Mouse (Mus musculus) cerebellum, postnatal 10 days (tissue): ENCODE data around the gene Themis2.
"Not testable (repeated sequence)": the region's sequence is repeated elsewhere in the genome, so short reads cannot be mapped to it uniquely, and the experiment has no call there.

Source experiments
- DNase-seq, 2 experiments: peaks; one replicate each; pipeline ENCODE4 v3.0.0; 2021; ENCODE audit warnings: mixed read lengths in 2 of 2

Gene Themis2

GRCm38 (mm10) chr4:132798666-132799065 lies 2.5 kb upstream of the Themis2 start:
- not testable (repeated sequence) for DNase-seq

- no peak for DNase-seq
Observed at GRCm38 (mm10) chr4:132798028-132798427, 1.8 kb upstream of the Themis2 start.

GRCm38 (mm10) chr4:132797461-132797860 lies 1.3 kb upstream of the Themis2 start:
- no peak for DNase-seq

- no peak for DNase-seq
Observed at GRCm38 (mm10) chr4:132795171-132795570, 1.0 kb downstream of the Themis2 start.

- no peak for DNase-seq
Observed at GRCm38 (mm10) chr4:132794760-132795159, 1.4 kb downstream of the Themis2 start.

GRCm38 (mm10) chr4:132794028-132794427 lies 2.2 kb downstream of the Themis2 start:
- no peak for DNase-seq

GRCm38 (mm10) chr4:132793322-132794004 lies 2.7 kb downstream of the Themis2 start:
- DNase-seq, result not testable (repeated sequence)

- no peak for DNase-seq
Observed at GRCm38 (mm10) chr4:132789731-132790130, 6.5 kb downstream of the Themis2 start.

- DNase-seq, result no peak
Observed at GRCm38 (mm10) chr4:132785228-132785627, 11.0 kb downstream of the Themis2 start.

GRCm38 (mm10) chr4:132783732-132784131 lies 12.5 kb downstream of the Themis2 start:
- no peak for DNase-seq

GRCm38 (mm10) chr4:132780288-132780687 lies 15.9 kb downstream of the Themis2 start:
- DNase-seq, result no peak

GRCm38 (mm10) chr4:132778562-132779201 lies 17.5 kb downstream of the Themis2 start:
- DNase-seq, result no peak

- peak; percentile 68 to 70 for DNase-seq
Observed at GRCm38 (mm10) chr4:132776764-132777163, 19.4 kb downstream of the Themis2 start.

- no peak for DNase-seq
Observed at GRCm38 (mm10) chr4:132774905-132775304, 21.3 kb downstream of the Themis2 start.

- no peak for DNase-seq
Observed at GRCm38 (mm10) chr4:132771776-132772175, 24.4 kb downstream of the Themis2 start.

- peak; percentile 99 for DNase-seq
Observed at GRCm38 (mm10) chr4:132767914-132768876, 28.0 kb downstream of the Themis2 start, which contains the start of gene Rpa2. Gene Rpa2 (plus strand): TSS chr4:132768332.

GRCm38 (mm10) chr4:132763125-132763524 lies 33.1 kb downstream of the Themis2 start:
- DNase-seq, result not testable (repeated sequence)

GRCm38 (mm10) chr4:132762602-132763001 lies 33.6 kb downstream of the Themis2 start:
- no peak for DNase-seq

GRCm38 (mm10) chr4:132760296-132760695 lies 35.9 kb downstream of the Themis2 start:
- no peak for DNase-seq

- DNase-seq, result no peak
Observed at GRCm38 (mm10) chr4:132757633-132758351, 38.4 kb downstream of the Themis2 start.

GRCm38 (mm10) chr4:132756974-132757373 lies 39.2 kb downstream of the Themis2 start, which contains the start of gene Smpdl3b:
Gene Smpdl3b (minus strand): TSS chr4:132757252.
- peak; percentile 74 to 81 for DNase-seq

GRCm38 (mm10) chr4:132752992-132753391 lies 43.2 kb downstream of the Themis2 start:
- DNase-seq, result no peak
